In the genomic region with DNA sequence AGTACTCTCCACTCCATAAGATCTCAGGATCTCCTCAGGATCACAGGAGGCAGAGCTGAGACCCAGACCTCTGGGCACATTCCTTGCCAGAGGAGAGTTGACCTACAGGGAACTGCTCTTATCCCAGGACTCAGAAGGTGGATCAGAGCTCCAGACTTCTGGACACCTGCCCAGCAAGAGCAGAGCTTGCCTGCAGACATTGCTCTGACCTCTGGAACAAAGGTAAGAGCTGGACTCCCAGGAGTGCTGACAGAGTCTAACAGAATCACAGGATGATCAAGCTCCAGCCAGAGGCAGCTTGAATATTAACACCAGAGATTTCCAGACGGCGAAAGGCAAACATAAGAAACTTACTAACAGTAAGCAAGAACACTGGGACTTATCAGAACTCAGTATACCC, we compare ENCODE assay signal across 22 mouse cellular contexts. TPM values are rescaled to one million over a fixed set of nuclear protein-coding genes. Genes with fewer than 3 reads are reported as not detected.
"Had no signal": no experiment of that assay in that cellular context is flagged by ENCODE, and none has a peak within 500 bp of the region (broad histone marks: within the 10 kb centered on the region; RNA-seq: fewer than 3 reads in every experiment).

No protein-coding gene starts in this region.

- DNase-seq: left cerebral cortex, postnatal 4 days; lung, embryonic 14.5 days; lung, postnatal 10 days; lung, postnatal 4 days; midbrain, embryonic 14.5 days; right cerebral cortex, postnatal 14 days; thymus, adult 2 months; thymus, postnatal 25 days had no signal

- H3K4me2 ChIP-seq: limb, embryonic 13.5 days; liver, embryonic 11.5 days; lung, embryonic 14.5 days; neural tube, embryonic 12.5 days; stomach, embryonic 15.5 days had no signal

- H3K27ac ChIP-seq: hindbrain, postnatal 0 days; kidney, postnatal 0 days; layer of hippocampus, adult 2 months; limb, embryonic 13.5 days; midbrain, embryonic 10.5 days; neural tube, embryonic 12.5 days; stomach, embryonic 15.5 days had no signal

- H3K4me1 ChIP-seq: limb, embryonic 13.5 days; midbrain, embryonic 10.5 days; neural tube, embryonic 12.5 days; stomach, embryonic 15.5 days had no signal

- H3K9me3 ChIP-seq: stomach, embryonic 15.5 days had no signal

- H3K9ac ChIP-seq: limb, embryonic 13.5 days; lung, embryonic 14.5 days; neural tube, embryonic 12.5 days; stomach, embryonic 15.5 days had no signal

- H3K4me3 ChIP-seq: layer of hippocampus, adult 2 months; limb, embryonic 13.5 days; midbrain, embryonic 10.5 days; neural tube, embryonic 12.5 days; stomach, embryonic 15.5 days had no signal

- ATAC-seq: hindbrain, postnatal 0 days had no signal

- H3K27me3 ChIP-seq: limb, embryonic 13.5 days; neural tube, embryonic 12.5 days; stomach, embryonic 15.5 days had no signal

- H3K36me3 ChIP-seq: limb, embryonic 13.5 days; midbrain, embryonic 10.5 days; neural tube, embryonic 12.5 days; stomach, embryonic 15.5 days had no signal

RNA-seq across cellular contexts. Expression of gene Cyp2c69, which starts 48.8 kb away (rescaled TPM):
- total RNA-seq: hindbrain, postnatal 0 days; layer of hippocampus, adult 2 months; layer of hippocampus, postnatal 10 days; left cerebral cortex, postnatal 4 days; megakaryocyte, adult 5-6 weeks; neutrophil, adult 5-6 weeks had no signal
- polyA plus RNA-seq: hindbrain, postnatal 0 days; intestine, embryonic 14.5 days; kidney, postnatal 0 days; limb, embryonic 13.5 days; liver, embryonic 11.5 days; lung, embryonic 14.5 days; midbrain, embryonic 10.5 days; midbrain, embryonic 14.5 days; neural tube, embryonic 12.5 days; stomach, embryonic 15.5 days; testis, adult 2 months; thymus, adult 2 months; urinary bladder, adult 2 months had no signal

RNA-seq across cellular contexts. Expression of gene Cyp2c37, which starts 56.8 kb away (rescaled TPM):
- total RNA-seq: hindbrain, postnatal 0 days; layer of hippocampus, adult 2 months; layer of hippocampus, postnatal 10 days; left cerebral cortex, postnatal 4 days; megakaryocyte, adult 5-6 weeks; neutrophil, adult 5-6 weeks had no signal
- polyA plus RNA-seq: hindbrain, postnatal 0 days; intestine, embryonic 14.5 days; kidney, postnatal 0 days; limb, embryonic 13.5 days; liver, embryonic 11.5 days; lung, embryonic 14.5 days; midbrain, embryonic 10.5 days; midbrain, embryonic 14.5 days; neural tube, embryonic 12.5 days; testis, adult 2 months; thymus, adult 2 months; urinary bladder, adult 2 months had no signal
